Mouse (Mus musculus) stomach, embryonic 14.5 days (tissue): ENCODE measurements around the gene Apopt1. TPM values are rescaled to one million over a fixed set of nuclear protein-coding genes. Genes with fewer than 3 reads are reported as not detected.

Experiments
- ATAC-seq: fragments of 200-750 bp; cut with Nextera tagmentation; 2 replicates; pipeline ENCODE4 v1.8.0; 2017; ENCODE audit warnings: low read depth, moderate TSS enrichment; ENCODE audit not compliant: insufficient number of reproducible peaks, insufficient read depth, low FRiP score
- H3K27ac ChIP-seq: fragments of 300-500 bp; sonication (generic); 2 replicates; pipeline ENCODE4 v1.5.1; 2014; ENCODE audit warnings: mild to moderate bottlenecking, low read length, moderate library complexity, mixed read lengths
- H3K27me3 ChIP-seq: fragments of 300-500 bp; sonication (generic); 2 replicates; pipeline ENCODE4 v1.6.1; 2014; ENCODE audit warnings: low read length, control low read depth, mixed read lengths; ENCODE audit not compliant: control insufficient read depth, insufficient read depth
- H3K36me3 ChIP-seq: fragments of 300-500 bp; sonication (generic); 2 replicates; pipeline ENCODE4 v1.6.1; 2014; ENCODE audit warnings: mild to moderate bottlenecking, control low read depth, low read length, moderate library complexity, mixed read lengths; ENCODE audit not compliant: control insufficient read depth, insufficient read depth
- H3K4me1 ChIP-seq: fragments of 300-500 bp; sonication (generic); 2 replicates; pipeline ENCODE4 v1.6.1; 2014; ENCODE audit warnings: low read length, control low read depth, mixed read lengths; ENCODE audit not compliant: control insufficient read depth, insufficient read depth
- H3K4me2 ChIP-seq: fragments of 300-500 bp; sonication (generic); replicated peaks from 2 replicates; pipeline ENCODE4 v1.6.1; 2014; ENCODE audit warnings: low read depth, low read length, control low read depth
- H3K4me3 ChIP-seq: fragments of 300-500 bp; sonication (generic); 2 replicates; pipeline ENCODE4 v1.5.1; 2014; ENCODE audit warnings: low read depth, low read length, control low read depth
- H3K9ac ChIP-seq: fragments of 300-500 bp; sonication (generic); replicated peaks from 2 replicates; pipeline ENCODE4 v1.6.1; 2014; ENCODE audit warnings: low read depth, mild to moderate bottlenecking, control low read depth, low read length, moderate library complexity, mixed read lengths
- H3K9me3 ChIP-seq: fragments of 300-500 bp; sonication (generic); 2 replicates; pipeline ENCODE4 v1.6.1; 2016; ENCODE audit warnings: low read depth, low read length, control low read depth; ENCODE audit not compliant: control insufficient read depth
- WGBS: fragments of 180-500 bp; shearing (Covaris S2); extraction: QIAGEN DNeasy Blood & Tissue Kit; methylation state at CpG from one replicate; pipeline ENCODE4 v1.1.7; 2014; 5-methylcytosine and 5-hydroxymethylcytosine counted together
- polyA plus RNA-seq: library from polyadenylated mRNA; unstranded; fragments of >200 nt; fragmentation: Nextera tagmentation; extraction: Ambion mirVana; gene quantifications from 2 replicates; pipeline ENCODE4 v1.2.1, GENCODE M21; 2014

The Apopt1 gene
- polyA plus RNA-seq, 1 experiment from 2014 or later: 60.8 TPM

GRCm38 (mm10) chr12:111757561-111758325 lies 44.7 kb downstream of the Apopt1 start:
- Histone ChIP-seq H3K4me1 (peaks cover 22% of the 10 kb centered on the region), H3K4me2 (peak overlapping the region; percentile 98), H3K36me3 (no peaks in the 10 kb centered on the region), H3K9ac (peak overlapping the region; percentile 97; the same call in 1 of the 2 replicates), H3K4me3 (peak overlapping the region; percentile 91), H3K9me3 (no peaks in the 10 kb centered on the region), H3K27ac (no peak overlapping the region), H3K27me3 (no peaks in the 10 kb centered on the region)
- WGBS: 52% methylated on average over 10 of the region's 10 CpGs
- ATAC-seq: no peak

GRCm38 (mm10) chr12:111758381-111759175 lies 45.5 kb downstream of the Apopt1 start, which contains the start of gene Klc1:
Gene Klc1 (plus strand): TSS chr12:111758849.
- Histone ChIP-seq H3K4me1 (peaks cover 22% of the 10 kb centered on the region), H3K9me3 (no peaks in the 10 kb centered on the region), H3K4me2 (peak within 1 kb of the TSS; percentile 98), H3K9ac (peak within 1 kb of the TSS; percentile 97), H3K27ac (peak within 1 kb of the TSS; percentile 85), H3K4me3 (peak within 1 kb of the TSS; percentile 91), H3K27me3 (no peaks in the 10 kb centered on the region), H3K36me3 (no peaks in the 10 kb centered on the region; the same call in 1 of the 2 replicates)
- peak; percentile 72 for ATAC-seq
- WGBS: under 1% methylated on average over 45 of the region's 85 CpGs

GRCm38 (mm10) chr12:111759176-111760061 lies 46.4 kb downstream of the Apopt1 start:
- Histone ChIP-seq H3K4me3 (peak overlapping the region; percentile 91), H3K36me3 (no peaks in the 10 kb centered on the region; the same call in 1 of the 2 replicates), H3K9ac (peak overlapping the region; percentile 97), H3K4me1 (peaks cover 22% of the 10 kb centered on the region), H3K4me2 (peak overlapping the region; percentile 98), H3K27ac (peak overlapping the region; percentile 85), H3K27me3 (no peaks in the 10 kb centered on the region), H3K9me3 (no peaks in the 10 kb centered on the region)
- 1% methylated on average over 35 of the region's 35 CpGs for WGBS
- ATAC-seq: peak; percentile 29; the same call in 1 of the 2 replicates

DNA sequence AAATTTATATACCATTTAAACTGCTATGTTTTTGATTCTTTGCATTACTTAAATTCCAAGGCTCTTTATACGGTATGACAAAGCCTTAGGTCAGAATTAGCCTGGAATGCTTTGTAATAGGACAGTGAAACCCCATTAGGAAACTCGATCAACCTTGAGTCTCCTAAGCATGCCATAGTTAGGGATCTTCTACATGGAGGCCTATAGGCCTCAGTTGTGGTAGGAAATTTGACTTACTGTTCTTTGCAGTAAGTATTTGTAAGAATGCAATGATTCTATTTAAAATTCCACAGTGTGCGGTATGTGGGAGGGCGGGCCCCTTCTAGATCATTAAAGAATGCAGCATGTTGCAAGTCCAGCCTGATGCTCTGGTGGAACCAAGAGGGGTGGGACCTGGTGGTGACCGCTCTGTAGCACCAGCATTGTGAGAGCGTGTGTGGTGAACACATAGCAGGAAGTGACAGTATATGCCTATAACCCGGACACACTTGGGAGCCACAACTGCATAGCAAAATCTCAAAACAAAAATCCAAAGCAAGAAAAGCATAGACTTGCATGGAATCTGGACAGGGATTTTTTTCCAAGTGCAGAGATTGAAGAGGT lies 47.3 kb downstream of the Apopt1 start:
- Histone ChIP-seq H3K4me1 (peaks cover 22% of the 10 kb centered on the region), H3K9me3 (no peaks in the 10 kb centered on the region), H3K27ac (no peak overlapping the region; the same call in 1 of the 2 replicates), H3K27me3 (no peaks in the 10 kb centered on the region), H3K4me3 (peak overlapping the region; percentile 91), H3K9ac (no peak overlapping the region; the same call in 1 of the 2 replicates), H3K4me2 (peak overlapping the region; percentile 98), H3K36me3 (no peaks in the 10 kb centered on the region; the same call in 1 of the 2 replicates)
- ATAC-seq: no peak
- 57% methylated on average over 7 of the region's 7 CpGs for WGBS

GRCm38 (mm10) chr12:111762620-111763280 lies 49.7 kb downstream of the Apopt1 start:
- no peak for ATAC-seq
- Histone ChIP-seq H3K36me3 (no peaks in the 10 kb centered on the region; the same call in 1 of the 2 replicates), H3K4me2 (no peak overlapping the region), H3K4me1 (peaks cover 29% of the 10 kb centered on the region), H3K9ac (no peak overlapping the region), H3K27ac (no peak overlapping the region), H3K9me3 (no peaks in the 10 kb centered on the region), H3K4me3 (no peak overlapping the region), H3K27me3 (no peaks in the 10 kb centered on the region)
- 92% methylated on average over 13 of the region's 13 CpGs for WGBS

DNA sequence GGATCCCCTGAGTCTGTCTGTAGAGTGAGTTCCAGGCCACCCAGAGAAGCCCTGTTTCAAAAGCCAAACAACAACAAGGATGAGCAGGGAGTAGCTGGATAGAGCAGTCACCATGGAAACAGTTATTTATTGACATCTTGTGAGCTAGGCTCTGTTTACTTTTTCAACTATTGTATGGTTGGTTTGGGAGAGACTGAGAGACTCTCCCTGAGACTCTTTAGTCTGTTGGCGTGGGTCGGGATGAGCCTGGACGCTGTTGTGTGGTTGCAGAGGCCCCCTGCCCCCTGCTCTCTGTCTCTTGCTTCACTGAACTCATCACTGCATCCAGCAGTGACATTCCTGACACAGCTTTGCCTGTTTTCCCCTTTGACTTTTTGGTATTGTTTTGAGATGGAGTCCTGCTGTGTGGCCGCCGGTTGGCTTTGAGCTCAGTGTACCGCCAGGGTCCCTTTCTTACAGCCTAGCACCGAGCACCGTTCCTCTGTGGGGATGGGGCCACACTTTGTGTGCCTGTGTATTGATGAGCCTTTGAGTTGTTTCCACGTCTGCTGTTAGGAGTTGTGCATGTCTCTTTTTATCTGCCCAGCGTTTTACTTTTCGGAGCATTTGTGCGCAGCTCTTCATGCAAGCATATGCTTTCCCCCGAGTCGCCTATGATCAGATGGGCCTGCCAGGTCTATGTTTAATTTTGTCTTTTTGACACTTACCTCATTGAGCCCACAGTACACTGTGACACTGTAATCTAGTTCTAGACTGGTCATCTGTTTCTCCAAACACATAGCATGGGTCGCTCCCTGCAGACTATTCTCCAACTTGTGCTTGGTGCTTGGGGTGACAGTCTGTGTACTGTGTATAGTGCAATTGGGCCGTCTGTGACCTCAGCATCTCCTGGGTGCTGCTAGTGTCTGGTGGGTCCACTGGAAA lies 53.5 kb downstream of the Apopt1 start:
- Histone ChIP-seq H3K9me3 (no peaks in the 10 kb centered on the region), H3K27me3 (no peaks in the 10 kb centered on the region), H3K4me1 (peaks cover 18% of the 10 kb centered on the region), H3K36me3 (no peaks in the 10 kb centered on the region; the same call in 1 of the 2 replicates), H3K4me2 (no peak overlapping the region), H3K27ac (no peak overlapping the region), H3K9ac (no peak overlapping the region), H3K4me3 (no peak overlapping the region)
- 59% methylated on average over 16 of the region's 16 CpGs for WGBS
- no peak for ATAC-seq
